Mouse (Mus musculus) hindbrain, embryonic 11.5 days (tissue): ENCODE measurements around the gene Mtmr3. TPM values are rescaled to one million over a fixed set of nuclear protein-coding genes. Genes with fewer than 3 reads are reported as not detected.
"Not testable (repeated sequence)": the region's sequence is repeated elsewhere in the genome, so short reads cannot be mapped to it uniquely, and the experiment has no call there.

Experiments
- ATAC-seq: fragments of 200-750 bp; cut with Nextera tagmentation; 2 replicates; pipeline ENCODE4 v1.8.0; 2017; ENCODE audit warnings: mild to moderate bottlenecking, moderate TSS enrichment, moderate library complexity; ENCODE audit not compliant: low FRiP score
- DNase-seq: peaks from one replicate; pipeline ENCODE4 v3.0.0-alpha.2; 2015; ENCODE audit warnings: low spot score
- H3K27ac ChIP-seq: fragments of 300-500 bp; sonication (generic); 2 replicates; pipeline ENCODE4 v1.5.1; 2014; ENCODE audit warnings: mild to moderate bottlenecking, low read depth, low read length
- H3K27me3 ChIP-seq: fragments of 300-500 bp; sonication (generic); 2 replicates; pipeline ENCODE4 v1.6.1; 2014; ENCODE audit warnings: mild to moderate bottlenecking, low read length, moderate library complexity, mixed read lengths; ENCODE audit not compliant: control insufficient read depth, insufficient read depth
- H3K36me3 ChIP-seq: fragments of 300-500 bp; sonication (generic); 2 replicates; pipeline ENCODE4 v1.6.1; 2014; ENCODE audit warnings: mild to moderate bottlenecking, low read length, moderate library complexity, mixed read lengths; ENCODE audit not compliant: control insufficient read depth, insufficient read depth
- H3K4me1 ChIP-seq: fragments of 300-500 bp; sonication (generic); replicated peaks from 2 replicates; pipeline ENCODE4 v1.6.1; 2014; ENCODE audit warnings: low read length, mixed read lengths; ENCODE audit not compliant: control insufficient read depth, insufficient read depth
- H3K4me2 ChIP-seq: fragments of 300-500 bp; sonication (generic); replicated peaks from 2 replicates; pipeline ENCODE4 v1.6.1; 2014; ENCODE audit warnings: mild to moderate bottlenecking, low read depth, low read length
- H3K4me3 ChIP-seq: fragments of 300-500 bp; sonication (generic); 2 replicates; pipeline ENCODE4 v1.5.1; 2014; ENCODE audit warnings: low read depth, low read length
- H3K9ac ChIP-seq: fragments of 300-500 bp; sonication (generic); 2 replicates; pipeline ENCODE4 v1.6.1; 2014; ENCODE audit warnings: low read depth, low read length
- H3K9me3 ChIP-seq: fragments of 300-500 bp; sonication (generic); 2 replicates; pipeline ENCODE4 v1.6.1; 2016; ENCODE audit warnings: low read length; ENCODE audit not compliant: control insufficient read depth
- WGBS: fragments of 180-500 bp; shearing (Covaris S2); extraction: QIAGEN DNeasy Blood & Tissue Kit; methylation state at CpG from one replicate; pipeline ENCODE4 v1.1.7; 2014; 5-methylcytosine and 5-hydroxymethylcytosine counted together
- polyA plus RNA-seq: library from polyadenylated mRNA; unstranded; fragments of >200 nt; fragmentation: Nextera tagmentation; extraction: Ambion mirVana; gene quantifications from 2 replicates; pipeline ENCODE4 v1.2.1, GENCODE M21; 2014

The Mtmr3 gene
- polyA plus RNA-seq, 1 experiment from 2014 or later: 29.2 TPM

- Histone ChIP-seq H3K36me3 (no peaks in the 10 kb centered on the region), H3K4me1 (peaks cover 2% of the 10 kb centered on the region; the same call in 1 of the 2 replicates), H3K4me2 (no peak overlapping the region), H3K27me3 (no peaks in the 10 kb centered on the region), H3K9me3 (no peaks in the 10 kb centered on the region), H3K4me3 (no peak overlapping the region), H3K27ac (no peak overlapping the region), H3K9ac (no peak overlapping the region)
- 90% methylated on average over 4 of the region's 4 CpGs for WGBS
- DNase-seq (no peak), ATAC-seq (no peak)
Measured at GRCm38 (mm10) chr11:4591811-4592210, 2.9 kb downstream of the Mtmr3 start.

- no peaks in the 10 kb centered on the region for H3K27me3 ChIP-seq
Measured at GRCm38 (mm10) chr11:4578682-4579081, 16.0 kb downstream of the Mtmr3 start.

DNA sequence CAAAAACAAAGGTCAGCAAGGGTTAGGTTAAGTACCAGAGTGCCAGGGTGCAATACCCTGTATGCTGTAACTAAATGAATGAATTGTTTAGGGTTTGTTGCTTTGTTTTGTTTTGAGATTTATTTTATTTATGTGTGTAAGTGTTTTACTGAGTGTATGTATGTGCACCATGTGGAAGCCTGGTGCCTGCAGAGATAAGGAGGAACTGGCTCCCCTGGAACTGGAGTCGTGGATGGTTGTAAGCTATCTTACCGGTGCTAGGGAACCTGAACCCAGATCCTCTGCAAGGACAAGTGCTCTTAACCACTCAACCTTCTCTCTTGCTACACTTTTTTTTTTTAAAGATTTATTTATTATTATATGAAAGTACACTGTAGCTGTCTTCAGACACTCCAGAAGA, 17.6 kb downstream of the Mtmr3 start:
- Histone ChIP-seq H3K9me3 (no peaks in the 10 kb centered on the region), H3K9ac (no peak overlapping the region)
- 93% methylated on average over 2 of the region's 2 CpGs for WGBS

More at GRCm38 (mm10) chr11:4578682-4579081, 16.0 kb downstream of the Mtmr3 start:
- Histone ChIP-seq H3K4me2 (no peak overlapping the region), H3K36me3 (no peaks in the 10 kb centered on the region), H3K9ac (no peak overlapping the region), H3K4me1 (no peaks in the 10 kb centered on the region), H3K9me3 (no peaks in the 10 kb centered on the region), H3K27ac (no peak overlapping the region), H3K4me3 (no peak overlapping the region)
- ATAC-seq (no peak), DNase-seq (no peak)
- 88% methylated on average over 2 of the region's 2 CpGs for WGBS

GRCm38 (mm10) chr11:4576090-4576732, 18.5 kb downstream of the Mtmr3 start:
- not testable (repeated sequence) for H3K4me1 ChIP-seq, H3K36me3 ChIP-seq, H3K27ac ChIP-seq, H3K9ac ChIP-seq, H3K27me3 ChIP-seq, ATAC-seq, H3K9me3 ChIP-seq, H3K4me3 ChIP-seq, DNase-seq, H3K4me2 ChIP-seq
- WGBS: 87% methylated on average over 2 of the region's 2 CpGs

More for the DNA sequence above, 17.6 kb downstream of the Mtmr3 start:
- ATAC-seq (no peak), DNase-seq (no peak)
- no peaks in the 10 kb centered on the region for H3K36me3 ChIP-seq
- H3K4me1 ChIP-seq: no peaks in the 10 kb centered on the region
- H3K27me3 ChIP-seq: no peaks in the 10 kb centered on the region
- no peak overlapping the region for H3K4me2 ChIP-seq
- no peak overlapping the region for H3K4me3 ChIP-seq
- H3K27ac ChIP-seq: no peak overlapping the region

DNA sequence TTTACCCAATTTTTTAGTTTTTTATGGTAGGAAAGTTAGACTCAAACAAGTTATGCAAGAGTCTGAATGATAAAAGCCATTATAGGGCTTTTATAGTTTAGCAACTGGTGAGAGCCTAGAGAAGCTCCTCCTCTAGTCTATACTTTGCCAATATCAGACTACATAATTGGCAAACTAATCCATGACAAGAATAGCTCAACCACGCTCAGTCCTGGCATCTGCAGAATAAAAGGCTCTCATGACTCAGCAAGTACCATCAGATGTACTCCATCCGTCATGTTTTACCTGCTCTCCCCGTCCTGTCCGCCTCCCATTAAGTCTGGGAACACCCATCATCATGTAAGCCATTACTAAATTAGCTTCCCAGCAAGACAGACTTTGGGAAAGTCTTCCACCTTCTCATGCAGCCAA, 23.2 kb downstream of the Mtmr3 start:
- Histone ChIP-seq H3K4me2 (no peak overlapping the region), H3K4me1 (no peaks in the 10 kb centered on the region), H3K27ac (no peak overlapping the region), H3K27me3 (no peaks in the 10 kb centered on the region), H3K36me3 (no peaks in the 10 kb centered on the region), H3K9ac (no peak overlapping the region), H3K4me3 (no peak overlapping the region), H3K9me3 (no peaks in the 10 kb centered on the region)
- WGBS: 85% methylated on average over 4 of the region's 4 CpGs
- DNase-seq: no peak
- ATAC-seq: no peak

DNA sequence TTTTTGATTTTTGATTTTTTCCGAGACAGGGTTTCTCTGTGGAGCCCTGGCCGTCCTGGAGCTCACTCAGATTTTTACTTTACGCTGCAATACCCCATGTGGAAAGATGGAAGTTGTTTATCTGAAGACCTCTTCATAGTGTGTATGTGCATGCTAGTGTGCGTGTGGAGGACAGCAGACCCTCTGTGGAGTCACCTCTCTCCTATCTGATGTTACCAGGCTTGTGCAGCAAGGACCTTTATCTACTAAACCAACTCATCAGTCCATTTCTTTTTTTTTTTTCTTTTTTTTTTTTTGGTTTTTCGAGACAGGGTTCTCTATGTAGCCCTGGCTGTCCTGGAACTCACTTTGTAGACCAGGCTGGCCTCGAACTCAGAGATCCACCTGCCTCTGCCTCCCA, 28.3 kb downstream of the Mtmr3 start:
- no peak for ATAC-seq
- 92% methylated on average over 6 of the region's 6 CpGs for WGBS

GRCm38 (mm10) chr11:4565545-4565944, 29.1 kb downstream of the Mtmr3 start:
- no peaks in the 10 kb centered on the region for H3K9me3 ChIP-seq
- WGBS: 83% methylated on average over 2 of the region's 2 CpGs
- no peak for ATAC-seq

More for the DNA sequence above, 28.3 kb downstream of the Mtmr3 start:
- H3K9ac ChIP-seq: no peak overlapping the region
- H3K27ac ChIP-seq: no peak overlapping the region
- no peak overlapping the region for H3K4me3 ChIP-seq
- no peaks in the 10 kb centered on the region for H3K9me3 ChIP-seq
- no peak for DNase-seq
- no peaks in the 10 kb centered on the region for H3K27me3 ChIP-seq
- no peaks in the 10 kb centered on the region for H3K36me3 ChIP-seq
- H3K4me1 ChIP-seq: no peaks in the 10 kb centered on the region
- no peak overlapping the region for H3K4me2 ChIP-seq

DNA sequence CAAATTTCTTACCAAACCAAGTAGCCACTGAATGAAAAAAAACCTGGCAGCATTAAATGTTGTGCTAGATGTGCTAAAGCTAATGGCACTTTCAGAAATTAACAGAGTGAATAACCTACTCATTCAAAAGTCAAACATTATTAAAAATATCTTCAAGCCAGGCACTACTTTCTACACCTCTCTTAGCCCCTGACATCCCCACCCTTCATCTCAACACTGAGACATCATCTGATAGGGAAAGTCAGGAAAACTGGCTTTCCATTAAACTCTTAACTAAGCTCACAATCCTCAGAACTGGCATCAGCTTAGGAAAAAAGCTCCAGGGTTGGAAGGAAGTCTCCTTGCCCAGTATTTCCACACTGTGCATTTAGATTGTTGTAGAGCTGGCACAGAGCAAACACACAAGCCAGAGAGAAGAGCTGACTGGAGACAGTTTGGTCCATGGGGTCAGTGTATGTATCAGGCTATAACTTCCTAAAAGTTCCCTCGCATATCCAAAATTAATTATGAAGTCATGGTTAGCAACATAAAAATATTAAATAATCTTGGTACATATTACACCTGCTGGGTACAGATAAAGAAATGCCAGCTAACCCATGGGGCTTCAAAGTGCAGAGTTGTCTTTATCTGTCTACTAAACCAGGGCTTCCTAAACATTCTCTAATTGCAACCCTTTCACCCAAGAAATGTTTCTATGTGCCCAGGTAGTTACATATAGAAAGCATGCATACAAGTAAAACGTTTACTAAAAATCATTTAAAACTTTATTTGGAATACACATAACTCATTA, 41.2 kb downstream of the Mtmr3 start:
- no peaks in the 10 kb centered on the region for H3K36me3 ChIP-seq
- no peaks in the 10 kb centered on the region for H3K9me3 ChIP-seq
- no peaks in the 10 kb centered on the region for H3K27me3 ChIP-seq
- DNase-seq (no peak), ATAC-seq (no peak)
- H3K27ac ChIP-seq: no peak overlapping the region
- no peaks in the 10 kb centered on the region for H3K4me1 ChIP-seq
- 97% methylated on average over 2 of the region's 2 CpGs for WGBS
- H3K9ac ChIP-seq: no peak overlapping the region
- H3K4me2 ChIP-seq: no peak overlapping the region
- H3K4me3 ChIP-seq: no peak overlapping the region

More at GRCm38 (mm10) chr11:4565545-4565944, 29.1 kb downstream of the Mtmr3 start:
- Histone ChIP-seq H3K4me1 (no peaks in the 10 kb centered on the region), H3K27ac (no peak overlapping the region), H3K27me3 (no peaks in the 10 kb centered on the region), H3K4me2 (no peak overlapping the region), H3K4me3 (no peak overlapping the region), H3K9ac (no peak overlapping the region), H3K36me3 (no peaks in the 10 kb centered on the region)
- DNase-seq: no peak

GRCm38 (mm10) chr11:4547569-4547968, 47.1 kb downstream of the Mtmr3 start:
- H3K4me1 ChIP-seq: no peaks in the 10 kb centered on the region
- H3K36me3 ChIP-seq: no peaks in the 10 kb centered on the region
- H3K27ac ChIP-seq: no peak overlapping the region
- no peak for ATAC-seq
- WGBS: 98% methylated on average over 4 of the region's 4 CpGs
- H3K4me2 ChIP-seq: no peak overlapping the region
- no peaks in the 10 kb centered on the region for H3K9me3 ChIP-seq
- H3K9ac ChIP-seq: no peak overlapping the region
- DNase-seq: no peak
- no peak overlapping the region for H3K4me3 ChIP-seq
- no peaks in the 10 kb centered on the region for H3K27me3 ChIP-seq
